Mouse (Mus musculus) cerebellum, postnatal 25 days (tissue): ENCODE data around the gene Cops2.

Source experiments
- DNase-seq, 2 experiments: peaks; one replicate each; pipeline ENCODE4 v3.0.0; 2021; ENCODE audit warnings: mixed read lengths in 2 of 2

Gene Cops2

DNA sequence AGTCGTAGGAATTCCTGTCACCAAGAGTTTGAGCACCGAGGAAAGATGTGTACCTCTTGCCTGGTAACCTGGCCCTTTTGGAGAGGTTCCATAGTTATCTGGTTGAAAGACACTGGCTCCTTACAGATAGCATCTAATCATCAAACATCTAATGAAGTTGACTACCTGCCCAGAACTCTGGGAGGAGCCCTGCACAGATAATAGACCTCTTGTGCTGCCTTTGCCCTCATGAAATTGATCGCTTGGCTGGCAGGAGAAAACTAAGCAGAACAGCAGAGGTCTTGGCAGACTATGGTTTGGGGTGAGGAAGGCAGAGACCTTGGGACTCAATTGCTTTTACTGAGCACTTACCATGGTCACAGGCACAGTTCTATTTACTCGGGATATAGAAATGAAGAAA is 38.5 kb downstream of the Cops2 start:
- DNase-seq = no peak

GRCm38 (mm10) chr2:125813972-125814595 is 44.9 kb downstream of the Cops2 start:
- DNase-seq = no peak

DNA sequence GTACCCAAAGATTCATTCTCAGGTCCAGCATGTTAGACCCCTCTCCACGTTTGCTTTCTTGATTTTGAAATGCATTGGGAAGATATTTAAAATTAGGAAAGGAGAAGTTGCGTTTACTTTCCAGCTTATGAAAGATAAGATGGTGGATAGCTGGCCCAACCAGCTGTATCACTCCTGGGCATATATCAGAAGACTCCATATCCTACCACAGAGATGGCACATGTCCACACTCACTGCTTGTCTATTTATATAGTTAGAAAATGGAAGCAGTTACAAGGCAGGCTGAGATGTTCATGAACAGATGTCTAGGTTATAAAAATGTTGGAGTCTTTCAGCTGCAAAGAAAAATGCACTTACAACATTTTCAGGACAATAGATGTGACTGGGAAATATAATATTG is 47.6 kb downstream of the Cops2 start:
- DNase-seq = no peak

DNA sequence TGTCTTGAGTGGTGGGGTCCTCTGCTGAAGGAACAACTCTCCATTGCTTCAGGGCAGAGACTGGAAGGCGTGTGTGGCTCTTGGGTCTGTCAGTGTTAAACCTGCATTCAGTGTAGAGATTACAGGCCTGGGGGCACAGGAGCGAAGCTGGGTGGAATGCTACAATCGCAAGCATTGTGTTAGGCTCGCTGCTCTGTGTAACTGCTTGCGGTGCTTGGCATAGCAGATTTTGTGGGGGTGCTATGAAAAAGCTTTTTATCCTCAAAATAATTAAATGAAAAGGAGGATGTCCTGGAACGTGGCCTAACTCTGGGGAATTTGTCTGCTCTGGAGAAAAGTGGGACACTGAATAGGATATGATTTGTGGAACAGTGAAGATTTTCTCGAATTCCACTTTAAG is 49.4 kb downstream of the Cops2 start:
- peak in 1 of 2 experiments; percentile 7 for DNase-seq

- DNase-seq = no peak
Measured at GRCm38 (mm10) chr2:125805826-125806225, 53.1 kb downstream of the Cops2 start.

- no peak for DNase-seq
Measured at GRCm38 (mm10) chr2:125801947-125802346, 57.0 kb downstream of the Cops2 start.

GRCm38 (mm10) chr2:125801038-125801437 is 57.9 kb downstream of the Cops2 start:
- no peak for DNase-seq

GRCm38 (mm10) chr2:125800428-125800827 is 58.5 kb downstream of the Cops2 start:
- DNase-seq = peak in 1 of 2 experiments; percentile 38

GRCm38 (mm10) chr2:125797872-125798271 is 61.1 kb downstream of the Cops2 start:
- DNase-seq = no peak

GRCm38 (mm10) chr2:125795118-125795517 is 63.8 kb downstream of the Cops2 start:
- DNase-seq = no peak

GRCm38 (mm10) chr2:125794166-125794565 is 64.8 kb downstream of the Cops2 start:
- DNase-seq = no peak

DNA sequence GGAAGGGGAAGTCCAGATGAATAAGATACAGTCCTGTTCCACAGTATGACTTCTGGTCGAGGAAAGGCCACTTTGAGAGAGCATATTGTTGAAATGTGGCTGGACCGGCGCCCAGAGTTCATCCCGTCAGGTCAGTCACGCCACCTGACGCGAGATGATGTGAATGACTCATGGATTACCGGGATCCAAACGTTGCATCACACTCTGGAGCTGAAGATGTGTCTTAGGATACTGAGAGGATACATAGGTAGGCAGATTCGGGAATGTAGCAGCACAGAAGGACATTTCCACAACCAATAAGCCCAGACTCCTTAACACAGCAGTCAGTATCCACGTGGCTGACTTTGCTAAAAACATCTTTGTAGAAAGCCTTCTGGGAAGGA is 66.1 kb downstream of the Cops2 start:
- DNase-seq = peak in 1 of 2 experiments; percentile 28

DNA sequence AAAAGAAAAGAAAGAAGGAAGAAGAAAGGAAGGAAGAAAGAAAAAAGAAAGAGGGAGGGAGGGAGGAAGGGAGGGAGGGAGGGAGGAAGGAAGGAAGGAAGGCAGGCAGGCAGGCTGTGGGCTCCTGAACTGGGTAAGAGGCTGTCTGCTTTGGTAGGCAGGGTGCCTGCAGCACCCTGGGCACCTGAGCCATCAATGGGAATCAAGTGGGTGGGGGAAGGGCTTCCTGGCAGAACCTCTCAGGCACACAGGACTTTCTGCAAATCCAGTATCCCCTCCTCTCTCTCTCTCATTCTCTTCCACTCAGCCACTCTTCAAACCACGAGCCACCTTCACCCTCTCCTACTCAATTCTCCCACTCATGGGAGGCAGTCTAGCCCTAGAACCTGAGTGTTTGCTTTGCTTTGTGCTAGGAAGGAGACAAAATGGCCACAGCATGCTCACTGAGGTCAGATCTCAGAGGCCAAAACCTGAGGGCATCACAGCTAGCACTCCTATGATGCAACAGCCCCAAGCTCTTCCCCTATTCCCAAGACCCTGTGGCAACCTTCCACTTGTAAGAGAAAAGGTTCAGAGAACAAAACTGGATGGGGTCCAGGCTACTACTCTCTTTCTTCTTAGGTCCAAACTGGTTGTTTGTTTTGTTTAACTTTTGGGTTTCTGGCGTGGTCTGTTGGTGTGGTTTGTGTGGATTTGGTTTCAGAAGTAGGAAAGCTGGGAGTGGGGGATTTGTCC is 66.6 kb downstream of the Cops2 start:
- no peak for DNase-seq

DNA sequence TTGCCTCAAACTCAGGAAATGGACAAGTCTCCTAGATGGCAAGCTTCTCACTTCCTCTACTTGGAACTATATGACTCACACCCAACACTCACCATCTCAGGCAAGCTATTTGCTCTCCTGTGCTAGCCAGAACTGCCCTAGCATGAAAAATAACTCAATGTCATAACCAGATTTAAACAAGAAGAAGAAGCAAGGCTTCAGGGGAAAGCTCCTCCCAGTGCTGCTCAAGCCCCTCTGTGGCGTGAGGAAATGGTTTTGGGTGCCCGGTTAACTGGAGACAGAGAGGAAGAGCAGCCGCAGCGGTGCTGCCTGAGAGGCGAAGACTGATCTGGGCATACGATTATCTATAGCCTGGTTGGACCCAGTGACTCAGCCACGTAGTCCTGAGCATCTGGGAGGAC is 67.5 kb downstream of the Cops2 start:
- no peak for DNase-seq

GRCm38 (mm10) chr2:125790242-125790641 is 68.7 kb downstream of the Cops2 start:
- no peak for DNase-seq

- no peak for DNase-seq
Measured at GRCm38 (mm10) chr2:125789265-125789664, 69.7 kb downstream of the Cops2 start.

- DNase-seq = no peak
Measured at GRCm38 (mm10) chr2:125788785-125789184, 70.2 kb downstream of the Cops2 start.

GRCm38 (mm10) chr2:125788351-125788750 is 70.6 kb downstream of the Cops2 start:
- DNase-seq = no peak

GRCm38 (mm10) chr2:125785021-125785420 is 73.9 kb downstream of the Cops2 start:
- DNase-seq = no peak

GRCm38 (mm10) chr2:125784392-125784791 is 74.5 kb downstream of the Cops2 start:
- DNase-seq = no peak

- DNase-seq = no peak
Measured at GRCm38 (mm10) chr2:125783868-125784267, 75.1 kb downstream of the Cops2 start.

- peak; percentile 98 to 99 for DNase-seq
Measured at GRCm38 (mm10) chr2:125782719-125783109, 76.2 kb downstream of the Cops2 start, which contains the start of gene Secisbp2l. TSS of gene Secisbp2l (minus strand) at chr2:125782870.

DNA sequence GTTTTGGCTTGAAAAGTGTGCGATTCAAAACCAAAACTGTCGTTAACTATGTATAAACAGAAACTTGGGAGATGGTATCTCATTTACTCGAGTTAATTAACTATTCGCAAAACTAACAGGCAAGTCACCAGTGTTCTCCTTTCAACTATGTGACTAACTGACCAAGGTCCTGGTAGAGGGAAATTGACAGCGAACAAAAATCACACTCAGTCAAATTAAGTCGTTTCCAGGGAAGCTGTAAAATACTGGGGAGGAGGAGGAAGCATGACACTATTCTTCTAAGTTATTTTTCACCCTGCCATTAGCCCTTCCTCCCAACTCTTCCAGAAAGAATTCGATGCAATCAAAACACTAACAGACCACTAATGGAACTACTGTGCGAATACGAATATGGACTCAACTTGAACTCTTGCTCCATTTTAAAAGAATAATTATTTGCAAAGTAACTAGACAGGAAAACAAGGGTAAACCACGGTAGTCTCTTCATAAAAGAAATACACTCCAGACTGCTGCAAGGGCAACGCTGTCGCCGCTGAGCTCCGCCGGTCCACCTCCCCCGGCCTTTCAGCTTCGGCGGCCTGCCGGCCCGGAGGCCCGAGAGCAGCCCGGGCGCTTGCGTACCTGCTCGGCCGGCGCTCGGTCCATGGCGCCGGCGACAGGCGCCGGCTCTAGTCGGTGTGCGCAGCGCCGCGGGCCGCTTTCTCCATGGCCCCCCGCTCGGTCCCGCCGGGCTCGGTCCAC is 76.8 kb downstream of the Cops2 start:
- no peak for DNase-seq

DNA sequence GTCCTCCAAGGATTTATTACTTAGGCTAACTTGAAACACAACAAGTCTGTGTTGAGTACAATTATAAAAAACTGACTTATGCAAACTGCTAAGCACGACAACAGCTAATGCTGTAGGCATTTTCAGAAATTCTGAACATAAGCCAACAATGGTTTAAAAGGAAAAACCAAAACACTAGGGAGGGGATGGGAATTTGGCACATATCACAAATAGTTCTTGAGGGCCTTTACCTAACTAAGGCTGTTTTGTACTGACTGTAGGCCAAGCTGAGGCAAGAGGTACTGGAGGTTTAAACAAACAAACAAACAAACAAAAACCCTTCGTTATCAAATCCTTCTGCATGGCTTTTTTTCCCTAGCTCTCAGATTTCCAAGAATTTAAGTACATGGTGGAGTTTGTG is 77.9 kb downstream of the Cops2 start:
- no peak for DNase-seq
